Mouse (Mus musculus) stomach, embryonic 14.5 days (tissue): Measurements from ENCODE around the gene Trp73. TPM values are rescaled to one million over a fixed set of nuclear protein-coding genes. Genes with fewer than 3 reads are reported as not detected.

Source experiments
- ATAC-seq: fragments of 200-750 bp; cut with Nextera tagmentation; 2 replicates; pipeline ENCODE4 v1.8.0; 2017; ENCODE audit warnings: low read depth, moderate TSS enrichment; ENCODE audit not compliant: insufficient number of reproducible peaks, insufficient read depth, low FRiP score
- H3K27ac ChIP-seq: fragments of 300-500 bp; sonication (generic); 2 replicates; pipeline ENCODE4 v1.5.1; 2014; ENCODE audit warnings: mild to moderate bottlenecking, low read length, moderate library complexity, mixed read lengths
- H3K27me3 ChIP-seq: fragments of 300-500 bp; sonication (generic); 2 replicates; pipeline ENCODE4 v1.6.1; 2014; ENCODE audit warnings: low read length, control low read depth, mixed read lengths; ENCODE audit not compliant: control insufficient read depth, insufficient read depth
- H3K36me3 ChIP-seq: fragments of 300-500 bp; sonication (generic); 2 replicates; pipeline ENCODE4 v1.6.1; 2014; ENCODE audit warnings: mild to moderate bottlenecking, control low read depth, low read length, moderate library complexity, mixed read lengths; ENCODE audit not compliant: control insufficient read depth, insufficient read depth
- H3K4me1 ChIP-seq: fragments of 300-500 bp; sonication (generic); 2 replicates; pipeline ENCODE4 v1.6.1; 2014; ENCODE audit warnings: low read length, control low read depth, mixed read lengths; ENCODE audit not compliant: control insufficient read depth, insufficient read depth
- H3K4me2 ChIP-seq: fragments of 300-500 bp; sonication (generic); replicated peaks from 2 replicates; pipeline ENCODE4 v1.6.1; 2014; ENCODE audit warnings: low read depth, low read length, control low read depth
- H3K4me3 ChIP-seq: fragments of 300-500 bp; sonication (generic); 2 replicates; pipeline ENCODE4 v1.5.1; 2014; ENCODE audit warnings: low read depth, low read length, control low read depth
- H3K9ac ChIP-seq: fragments of 300-500 bp; sonication (generic); replicated peaks from 2 replicates; pipeline ENCODE4 v1.6.1; 2014; ENCODE audit warnings: low read depth, mild to moderate bottlenecking, control low read depth, low read length, moderate library complexity, mixed read lengths
- H3K9me3 ChIP-seq: fragments of 300-500 bp; sonication (generic); 2 replicates; pipeline ENCODE4 v1.6.1; 2016; ENCODE audit warnings: low read depth, low read length, control low read depth; ENCODE audit not compliant: control insufficient read depth
- WGBS: fragments of 180-500 bp; shearing (Covaris S2); extraction: QIAGEN DNeasy Blood & Tissue Kit; methylation state at CpG from one replicate; pipeline ENCODE4 v1.1.7; 2014; 5-methylcytosine and 5-hydroxymethylcytosine counted together
- polyA plus RNA-seq: library from polyadenylated mRNA; unstranded; fragments of >200 nt; fragmentation: Nextera tagmentation; extraction: Ambion mirVana; gene quantifications from 2 replicates; pipeline ENCODE4 v1.2.1, GENCODE M21; 2014

The Trp73 gene
- polyA plus RNA-seq, 1 experiment from 2014 or later: 0.42 TPM

DNA sequence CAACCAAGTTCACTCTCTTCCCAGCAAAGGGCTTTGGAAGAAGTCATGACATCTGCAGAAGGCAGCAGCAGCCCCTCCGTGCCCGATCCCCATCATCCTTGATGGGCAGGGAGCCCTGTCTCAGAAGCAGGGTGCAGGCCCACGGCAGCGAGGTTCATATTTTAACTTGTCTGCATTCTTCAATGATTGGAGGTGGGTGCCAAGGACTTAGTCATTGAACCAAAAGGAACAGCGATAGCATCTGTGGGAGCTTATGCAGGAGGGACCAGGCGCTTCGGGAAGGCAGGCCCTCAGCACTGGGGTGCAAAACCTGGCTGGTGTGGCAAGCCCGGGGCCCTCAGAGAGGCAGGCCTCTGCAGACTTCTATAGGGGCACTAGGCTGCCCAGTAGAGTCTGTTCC lies 53.6 kb downstream of the Trp73 start:
- H3K36me3 ChIP-seq: no peaks in the 10 kb centered on the region
- no peak overlapping the region for H3K4me3 ChIP-seq
- WGBS: 85% methylated on average over 8 of the region's 8 CpGs
- H3K4me2 ChIP-seq: no peak overlapping the region
- H3K9me3 ChIP-seq: no peaks in the 10 kb centered on the region
- H3K4me1 ChIP-seq: no peaks in the 10 kb centered on the region
- no peak overlapping the region for H3K27ac ChIP-seq
- ATAC-seq: no peak
- peaks cover 2% of the 10 kb centered on the region for H3K27me3 ChIP-seq
- H3K9ac ChIP-seq: no peak overlapping the region

DNA sequence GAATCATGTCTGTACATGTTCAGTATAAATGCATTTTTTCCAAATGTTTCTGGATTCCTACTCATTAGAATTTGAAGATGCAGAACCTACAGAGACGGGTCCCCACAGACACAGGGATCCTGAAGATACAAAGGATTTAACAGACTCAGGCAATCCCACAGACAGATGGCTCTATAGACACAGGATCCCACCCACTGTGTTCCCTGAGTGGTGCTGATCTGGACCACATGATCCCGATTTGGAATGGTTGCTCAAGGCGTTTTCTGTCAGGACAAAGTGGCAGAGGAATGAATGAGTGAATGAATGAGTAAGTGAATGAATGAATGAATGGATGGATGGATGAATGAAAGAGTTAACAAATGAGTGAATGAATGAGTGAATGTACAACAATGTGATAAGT lies 54.2 kb downstream of the Trp73 start:
- H3K27ac ChIP-seq: no peak overlapping the region
- WGBS: 69% methylated on average over 3 of the region's 3 CpGs
- peaks cover 8% of the 10 kb centered on the region for H3K27me3 ChIP-seq
- no peaks in the 10 kb centered on the region for H3K4me1 ChIP-seq
- H3K4me3 ChIP-seq: no peak overlapping the region
- ATAC-seq: no peak
- H3K4me2 ChIP-seq: no peak overlapping the region
- no peaks in the 10 kb centered on the region for H3K9me3 ChIP-seq
- H3K36me3 ChIP-seq: no peaks in the 10 kb centered on the region
- H3K9ac ChIP-seq: no peak overlapping the region

DNA sequence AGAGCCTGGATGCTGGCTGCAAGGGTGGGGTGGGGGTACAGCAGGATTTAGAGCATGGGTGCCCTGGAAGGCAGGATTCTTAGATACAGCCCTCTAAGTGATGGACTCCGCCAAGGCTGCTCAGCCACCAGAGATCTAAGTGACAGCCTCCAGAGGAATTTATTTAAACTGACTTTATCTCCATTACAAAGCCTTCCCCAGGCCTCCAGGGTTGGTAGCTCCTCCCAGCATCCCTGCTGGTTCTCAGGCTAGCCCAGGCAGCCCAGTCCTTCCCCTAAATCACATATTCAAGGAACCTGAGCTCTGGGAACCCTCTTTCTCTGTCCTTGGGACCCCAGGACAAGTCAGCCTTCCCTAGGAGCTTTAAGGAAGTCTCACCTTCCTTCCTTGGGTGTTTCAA lies 58.0 kb downstream of the Trp73 start:
- no peak for ATAC-seq
- Histone ChIP-seq H3K36me3 (no peaks in the 10 kb centered on the region), H3K9me3 (no peaks in the 10 kb centered on the region), H3K4me2 (no peak overlapping the region), H3K9ac (no peak overlapping the region), H3K27me3 (peaks cover 12% of the 10 kb centered on the region), H3K27ac (no peak overlapping the region), H3K4me1 (no peaks in the 10 kb centered on the region), H3K4me3 (no peak overlapping the region)
- 7% methylated on average over 1 of the region's 1 CpGs for WGBS

DNA sequence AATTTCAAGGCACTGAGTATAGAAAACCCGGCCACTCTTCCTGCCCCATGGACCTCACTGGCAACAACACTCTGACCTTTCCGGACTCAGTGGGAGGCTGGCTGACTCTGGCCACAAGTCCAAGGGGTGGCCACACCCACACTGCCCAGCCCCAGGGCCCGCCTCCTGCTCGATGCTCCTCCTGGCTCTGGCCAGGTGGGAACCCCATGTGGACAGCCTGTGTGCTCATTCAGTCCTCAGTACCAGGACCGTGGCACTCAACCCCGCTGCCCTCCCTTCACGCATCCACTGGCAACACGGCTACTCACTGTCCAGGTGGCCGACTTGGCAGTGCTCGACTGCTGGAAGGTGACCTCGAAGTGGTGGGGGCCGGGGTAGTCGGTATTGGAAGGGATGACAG lies 59.0 kb downstream of the Trp73 start:
- no peak overlapping the region for H3K4me3 ChIP-seq
- no peaks in the 10 kb centered on the region for H3K9me3 ChIP-seq
- no peaks in the 10 kb centered on the region for H3K36me3 ChIP-seq
- no peak overlapping the region for H3K27ac ChIP-seq
- no peak overlapping the region for H3K9ac ChIP-seq
- ATAC-seq: no peak
- 3% methylated on average over 13 of the region's 13 CpGs for WGBS
- no peak overlapping the region for H3K4me2 ChIP-seq
- no peaks in the 10 kb centered on the region for H3K4me1 ChIP-seq
- H3K27me3 ChIP-seq: peaks cover 12% of the 10 kb centered on the region

DNA sequence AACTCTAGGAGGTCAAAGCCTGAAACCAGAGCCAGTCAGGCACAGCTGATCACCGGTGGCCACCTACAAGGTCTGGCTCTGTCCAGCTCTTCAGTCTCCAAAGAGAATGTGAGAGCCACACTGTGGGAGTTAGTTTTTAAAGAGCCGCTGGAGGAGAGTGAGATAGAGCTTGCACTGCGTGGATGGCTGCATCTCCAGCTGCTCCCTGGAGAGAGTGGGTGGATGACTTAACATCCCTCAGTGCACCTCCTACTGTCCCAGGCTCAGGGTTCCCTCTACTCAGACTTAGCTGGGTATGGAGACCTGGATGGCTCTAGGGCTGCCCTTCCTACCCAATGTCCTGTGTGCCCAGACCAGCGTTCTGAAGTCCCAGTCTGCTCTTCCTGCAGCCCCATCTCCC lies 59.8 kb downstream of the Trp73 start:
- no peak overlapping the region for H3K27ac ChIP-seq
- ATAC-seq: no peak
- peaks cover 12% of the 10 kb centered on the region for H3K27me3 ChIP-seq
- no peaks in the 10 kb centered on the region for H3K36me3 ChIP-seq
- no peaks in the 10 kb centered on the region for H3K4me1 ChIP-seq
- 60% methylated on average over 4 of the region's 4 CpGs for WGBS
- H3K9ac ChIP-seq: no peak overlapping the region
- no peak overlapping the region for H3K4me3 ChIP-seq
- no peak overlapping the region for H3K4me2 ChIP-seq
- H3K9me3 ChIP-seq: no peaks in the 10 kb centered on the region

DNA sequence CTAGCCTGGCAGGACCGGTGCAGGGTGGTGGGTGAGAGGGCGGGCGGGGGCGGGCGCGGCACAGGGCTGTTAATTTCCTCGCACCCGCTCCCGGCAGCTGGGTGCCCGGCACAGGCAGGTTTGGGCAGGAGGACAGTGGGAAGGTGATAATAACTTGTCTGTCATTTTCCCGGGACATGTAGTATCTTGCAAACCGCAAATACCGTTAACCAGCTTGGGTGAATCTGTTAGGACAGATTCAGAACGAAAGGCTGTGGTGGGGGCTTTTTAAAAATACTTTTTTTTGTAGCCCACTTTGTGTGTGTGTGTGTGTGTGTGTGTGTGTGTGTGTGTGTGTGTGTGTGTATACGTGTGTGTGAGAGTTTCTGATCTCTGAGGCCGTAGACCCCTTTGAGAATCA lies 68.1 kb downstream of the Trp73 start:
- Histone ChIP-seq H3K36me3 (no peaks in the 10 kb centered on the region), H3K4me2 (no peak overlapping the region), H3K4me3 (no peak overlapping the region), H3K27me3 (peaks cover 13% of the 10 kb centered on the region; the same call in 1 of the 2 replicates), H3K9ac (no peak overlapping the region), H3K9me3 (no peaks in the 10 kb centered on the region), H3K4me1 (no peaks in the 10 kb centered on the region), H3K27ac (no peak overlapping the region)
- ATAC-seq: no peak
- 16% methylated on average over 11 of the region's 16 CpGs for WGBS

DNA sequence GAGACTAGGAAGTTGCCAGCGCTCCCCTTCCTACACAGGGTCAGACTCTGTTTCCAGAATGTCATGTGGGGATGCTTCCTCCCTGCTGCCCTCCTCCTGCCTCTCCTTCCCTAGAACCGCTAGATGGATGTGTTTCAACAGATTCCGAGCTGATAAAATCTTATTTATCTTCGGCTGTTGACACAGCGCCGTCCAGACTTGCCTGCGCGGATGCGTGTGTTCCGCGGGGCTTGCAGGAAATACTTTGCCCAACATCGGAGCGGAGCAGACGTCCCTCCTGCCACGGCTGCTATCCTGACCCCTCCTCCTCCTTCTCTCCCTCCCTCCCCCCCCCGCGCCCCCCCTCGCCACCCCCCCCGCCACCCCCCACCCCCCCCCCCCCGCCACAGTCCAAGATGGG lies 68.5 kb downstream of the Trp73 start:
- no peak overlapping the region for H3K27ac ChIP-seq
- ATAC-seq: no peak
- H3K9ac ChIP-seq: no peak overlapping the region
- H3K27me3 ChIP-seq: peaks cover 13% of the 10 kb centered on the region; the same call in 1 of the 2 replicates
- no peaks in the 10 kb centered on the region for H3K4me1 ChIP-seq
- WGBS: under 1% methylated on average over 15 of the region's 20 CpGs
- H3K4me2 ChIP-seq: no peak overlapping the region
- H3K36me3 ChIP-seq: no peaks in the 10 kb centered on the region
- no peaks in the 10 kb centered on the region for H3K9me3 ChIP-seq
- H3K4me3 ChIP-seq: no peak overlapping the region

DNA sequence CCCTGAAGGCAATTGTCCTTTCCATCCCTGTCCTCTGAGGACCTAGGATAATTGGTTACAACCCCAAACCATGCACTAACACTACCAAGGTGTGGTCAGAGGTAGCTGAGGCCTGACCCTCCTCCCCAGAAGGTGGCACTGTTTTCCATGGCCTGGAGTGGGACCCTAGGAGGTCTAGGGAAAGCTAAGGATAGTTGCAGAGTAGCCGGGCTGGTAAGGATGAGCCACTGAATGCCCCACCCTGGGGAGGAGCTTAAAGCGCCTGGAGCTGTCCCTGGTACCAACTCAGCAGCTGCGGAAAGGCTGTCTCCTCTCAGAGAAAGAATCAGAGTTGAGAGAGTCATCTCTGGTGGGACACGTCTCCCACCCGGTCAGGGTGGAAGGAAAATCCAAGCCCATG lies 69.1 kb downstream of the Trp73 start:
- no peaks in the 10 kb centered on the region for H3K4me1 ChIP-seq
- peaks cover 13% of the 10 kb centered on the region; the same call in 1 of the 2 replicates for H3K27me3 ChIP-seq
- H3K27ac ChIP-seq: no peak overlapping the region
- H3K4me3 ChIP-seq: no peak overlapping the region
- peak; percentile 35; the same call in 1 of the 2 replicates for ATAC-seq
- no peaks in the 10 kb centered on the region for H3K36me3 ChIP-seq
- no peak overlapping the region for H3K4me2 ChIP-seq
- no peak overlapping the region for H3K9ac ChIP-seq
- 0% methylated on average over 5 of the region's 5 CpGs for WGBS
- no peaks in the 10 kb centered on the region for H3K9me3 ChIP-seq
